Mouse (Mus musculus) inflammation-experienced regulatory T-cells, adult 6 months (primary cell): ENCODE data around the gene Erbb4. TPM values are rescaled to one million over a fixed set of nuclear protein-coding genes. Genes with fewer than 3 reads are reported as not detected.

Experiments used
- ATAC-seq: one replicate; pipeline ENCODE4 v1.8.0; 2017
- polyA plus RNA-seq, 3 experiments: library from polyadenylated mRNA; unstranded; fragments of 100-300 nt; shearing (Covaris generic); gene quantifications; one replicate each; pipeline ENCODE4 v1.2.1; 2017

Erbb4 gene
- polyA plus RNA-seq, 3 experiments from 2014 or later, result not detected

GRCm38 (mm10) chr1:68503873-68504272 is 604.0 kb downstream of the Erbb4 start:
- no peak for ATAC-seq

GRCm38 (mm10) chr1:68501561-68501960 is 606.3 kb downstream of the Erbb4 start:
- no peak for ATAC-seq

GRCm38 (mm10) chr1:68466390-68466960 is 641.4 kb downstream of the Erbb4 start:
- no peak for ATAC-seq

DNA sequence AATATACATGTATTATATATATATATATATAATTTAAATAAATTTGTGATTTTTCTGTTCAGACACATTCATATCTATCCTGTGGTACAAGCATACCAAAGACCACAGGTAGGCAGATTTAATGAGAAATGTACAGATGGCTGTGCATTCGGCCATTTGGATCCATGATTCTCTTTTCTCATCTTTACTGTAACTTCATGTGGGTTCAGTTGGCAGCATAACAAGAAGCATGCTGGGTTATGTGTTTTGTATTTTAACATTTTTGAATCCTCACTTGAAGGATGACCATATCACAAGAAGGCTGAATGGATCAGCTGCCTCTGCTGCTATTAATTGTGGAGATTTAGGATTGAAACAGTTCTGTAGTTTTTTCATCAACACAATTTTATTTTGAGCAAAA is 656.6 kb downstream of the Erbb4 start:
- ATAC-seq, result no peak

- ATAC-seq, result no peak
These were observed 683.4 kb downstream of the Erbb4 start for GRCm38 (mm10) chr1:68424336-68424983.

- ATAC-seq, result no peak
These were observed 706.7 kb downstream of the Erbb4 start for GRCm38 (mm10) chr1:68401204-68401603.

DNA sequence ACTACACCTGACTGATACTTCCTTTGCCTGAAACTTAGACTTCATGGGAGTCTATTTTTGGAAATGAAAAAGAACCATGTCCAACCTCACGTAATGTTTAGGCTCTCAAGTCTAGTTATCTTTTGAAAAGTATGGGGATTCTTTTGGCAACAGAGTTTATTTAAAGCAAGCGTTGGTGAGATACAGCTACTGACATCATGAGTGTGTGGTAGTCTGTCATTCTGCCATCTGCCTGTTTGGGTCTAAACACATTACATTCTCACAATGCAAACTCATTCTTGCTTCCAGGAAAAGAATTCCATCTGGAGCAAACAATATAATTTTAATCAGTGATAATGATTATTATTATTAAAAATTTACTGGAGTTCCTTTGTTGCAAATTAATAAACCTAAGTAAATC is 736.3 kb downstream of the Erbb4 start:
- ATAC-seq, result no peak

DNA sequence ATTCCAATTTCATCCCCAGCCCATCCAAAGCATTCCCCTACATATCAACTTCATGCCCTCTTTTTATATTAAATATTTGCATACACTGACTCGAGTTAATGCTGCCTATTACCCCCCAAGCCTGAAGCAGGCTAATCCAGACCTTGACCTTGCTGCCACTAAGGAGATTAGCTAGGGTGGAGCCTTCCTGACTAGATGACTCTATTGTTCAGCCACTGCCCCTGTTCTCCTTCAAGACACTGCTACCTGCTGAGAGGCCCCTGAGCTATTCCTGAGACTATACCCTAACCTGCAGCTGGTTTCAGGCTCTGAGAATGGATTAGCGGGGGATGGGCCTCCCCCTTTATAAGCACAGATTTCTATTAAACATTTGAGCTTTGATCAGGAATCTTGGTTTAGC is 774.1 kb downstream of the Erbb4 start:
- no peak for ATAC-seq

GRCm38 (mm10) chr1:68305813-68306212 is 802.0 kb downstream of the Erbb4 start:
- no peak for ATAC-seq

GRCm38 (mm10) chr1:68284443-68284842 is 823.4 kb downstream of the Erbb4 start:
- no peak for ATAC-seq

DNA sequence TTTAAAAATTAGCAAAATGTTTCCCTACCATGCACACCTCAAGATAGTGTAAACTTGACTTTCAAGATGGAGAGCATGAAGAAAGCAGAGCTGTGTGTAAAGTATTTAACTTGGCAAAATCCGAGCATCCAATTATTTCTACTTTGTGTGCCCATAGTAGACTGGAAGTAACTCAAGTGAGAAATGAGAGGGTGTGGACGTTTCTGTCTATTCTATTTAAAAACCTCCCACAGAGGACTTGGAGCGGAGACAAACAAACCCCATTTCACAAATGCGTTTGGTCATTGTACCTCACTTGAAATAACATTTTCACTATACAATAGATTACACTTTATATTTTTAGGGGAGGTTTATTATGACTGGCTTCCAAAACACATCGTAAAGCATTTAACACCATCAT is 832.0 kb downstream of the Erbb4 start:
- no peak for ATAC-seq

DNA sequence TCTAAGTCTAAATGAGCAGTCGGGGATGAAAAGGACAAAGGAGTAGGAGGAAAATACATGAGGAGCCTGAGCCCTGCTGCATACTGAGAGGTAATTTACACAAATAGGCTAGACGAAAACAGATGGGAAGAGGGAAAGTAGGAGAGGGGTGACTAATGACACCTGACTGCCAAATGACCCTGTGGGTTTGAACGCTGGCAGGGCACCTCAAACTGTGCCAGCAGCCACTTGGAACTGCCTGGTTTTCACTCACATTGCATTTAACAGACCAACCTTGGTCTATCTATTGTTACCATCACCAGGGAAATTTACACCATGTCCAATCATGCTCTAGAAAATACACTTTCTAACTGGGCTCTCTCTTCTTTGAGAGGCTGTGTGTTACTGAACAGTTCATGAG is 929.3 kb downstream of the Erbb4 start:
- no peak for ATAC-seq

GRCm38 (mm10) chr1:68155253-68155652 is 952.6 kb downstream of the Erbb4 start:
- ATAC-seq, result no peak

- no peak for ATAC-seq
These were observed 957.3 kb downstream of the Erbb4 start for GRCm38 (mm10) chr1:68150572-68150971.

DNA sequence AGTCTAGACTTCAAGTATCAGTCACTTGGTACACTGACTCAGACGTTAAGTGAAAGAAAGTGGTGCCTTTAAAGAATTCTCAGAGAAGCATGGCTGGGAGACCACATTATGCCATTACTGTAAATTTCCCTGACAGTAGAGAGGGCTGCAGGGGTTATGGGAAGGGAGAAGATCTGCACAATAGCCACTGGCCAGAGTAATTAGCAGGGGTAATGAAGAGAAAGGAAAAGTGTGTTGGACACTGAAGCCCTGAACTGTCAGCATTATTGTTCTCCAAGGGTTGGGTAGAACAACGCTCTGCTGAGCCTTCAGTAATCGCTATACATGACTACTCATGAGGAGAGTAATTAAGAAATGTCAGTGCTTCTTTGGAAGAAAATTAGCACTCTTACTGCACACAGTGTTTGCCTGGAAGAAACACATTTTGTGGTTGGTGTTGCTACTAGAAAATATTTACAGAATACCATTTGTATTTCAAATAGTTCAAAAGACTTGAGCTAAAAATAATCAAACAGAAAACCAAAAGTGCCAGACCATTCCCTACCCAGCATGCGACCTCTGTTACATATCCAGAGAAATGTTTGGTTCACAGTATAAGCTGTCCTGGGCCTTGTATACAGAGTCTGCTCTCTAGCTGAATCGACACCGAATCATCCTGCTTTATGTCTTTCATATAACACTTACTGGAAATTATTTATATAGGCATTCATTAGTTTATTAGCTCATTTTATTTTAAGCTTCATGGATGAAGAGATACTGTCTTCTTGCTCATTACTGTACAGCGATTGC is 965.1 kb downstream of the Erbb4 start:
- ATAC-seq, result no peak

DNA sequence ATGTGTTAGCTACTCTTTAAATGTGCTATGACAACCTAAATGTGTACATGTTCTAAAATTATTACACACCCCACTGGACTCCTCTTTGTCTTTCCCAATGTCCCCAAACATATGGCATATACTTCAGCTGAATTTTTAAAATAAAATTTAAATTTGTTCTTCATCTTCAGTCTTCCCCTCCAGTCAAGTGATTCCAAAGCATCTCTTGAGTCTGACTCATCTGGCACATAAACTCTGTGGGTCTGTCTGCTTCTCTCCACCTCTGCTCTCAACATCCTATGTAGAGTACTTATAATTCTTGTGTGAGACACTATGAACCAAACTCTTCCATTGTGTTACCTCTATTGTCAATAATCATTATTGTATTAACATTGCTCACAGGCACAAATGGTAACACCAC is 972.9 kb downstream of the Erbb4 start:
- no peak for ATAC-seq

DNA sequence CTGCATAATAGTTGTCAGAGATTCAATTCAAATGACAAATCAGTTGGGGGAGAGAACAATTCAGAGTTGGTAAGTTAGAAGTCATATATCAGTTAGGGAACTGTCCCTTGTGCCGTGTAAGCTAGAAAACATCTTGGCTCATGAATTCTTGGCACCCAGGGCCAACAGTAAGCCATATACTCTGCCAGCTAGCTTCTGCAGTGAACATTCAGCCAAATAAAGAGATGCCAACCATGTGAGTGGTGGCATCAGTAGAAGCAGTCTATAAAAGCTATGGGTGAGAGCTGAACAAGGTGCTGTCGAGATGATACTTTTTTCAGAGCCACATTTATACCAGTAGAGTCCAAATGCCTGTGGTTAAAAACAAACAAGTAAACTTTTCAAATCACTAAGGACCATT is 973.4 kb downstream of the Erbb4 start:
- ATAC-seq, result no peak

GRCm38 (mm10) chr1:68123541-68123940 is 984.3 kb downstream of the Erbb4 start:
- no peak for ATAC-seq

DNA sequence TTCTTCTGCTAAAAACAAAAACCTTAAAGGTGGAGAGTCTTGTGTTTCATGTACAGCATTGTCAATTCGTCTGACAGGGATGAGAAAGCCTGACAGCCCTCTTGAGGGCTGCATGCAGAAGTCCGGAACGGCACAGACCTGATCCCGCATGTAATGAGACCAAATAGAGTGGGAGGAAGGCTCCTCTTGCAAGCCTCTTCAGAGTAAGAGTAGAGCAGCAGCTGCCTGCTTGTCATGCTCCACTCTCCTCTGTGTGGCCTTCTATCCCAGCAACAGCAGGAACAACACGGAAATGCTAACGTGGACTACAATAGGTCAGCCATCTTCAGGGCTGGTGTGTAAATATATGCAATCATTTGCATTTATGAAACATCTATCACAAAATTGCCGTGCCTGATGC is 987.5 kb downstream of the Erbb4 start:
- no peak for ATAC-seq

GRCm38 (mm10) chr1:68115721-68116120 is 992.1 kb downstream of the Erbb4 start:
- ATAC-seq, result no peak

DNA sequence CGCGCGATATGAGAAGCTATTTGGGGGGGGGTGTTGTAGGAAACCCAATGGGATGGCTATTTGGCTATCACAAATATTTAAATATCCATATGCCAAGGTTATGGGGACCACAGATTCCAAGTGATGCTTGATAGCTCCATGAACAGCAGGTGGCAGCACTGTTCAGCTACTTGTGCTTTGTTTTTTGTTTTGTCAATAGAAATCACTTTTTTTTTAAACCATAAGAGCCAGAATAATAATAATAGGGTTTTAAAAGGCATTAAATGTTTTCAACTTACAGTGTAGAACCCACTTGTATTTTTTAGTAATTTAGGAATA is 1001.4 kb downstream of the Erbb4 start:
- no peak for ATAC-seq

GRCm38 (mm10) chr1:68105834-68106542 is 1001.9 kb downstream of the Erbb4 start:
- no peak for ATAC-seq

GRCm38 (mm10) chr1:68089623-68090022 is 1018.2 kb downstream of the Erbb4 start:
- no peak for ATAC-seq

DNA sequence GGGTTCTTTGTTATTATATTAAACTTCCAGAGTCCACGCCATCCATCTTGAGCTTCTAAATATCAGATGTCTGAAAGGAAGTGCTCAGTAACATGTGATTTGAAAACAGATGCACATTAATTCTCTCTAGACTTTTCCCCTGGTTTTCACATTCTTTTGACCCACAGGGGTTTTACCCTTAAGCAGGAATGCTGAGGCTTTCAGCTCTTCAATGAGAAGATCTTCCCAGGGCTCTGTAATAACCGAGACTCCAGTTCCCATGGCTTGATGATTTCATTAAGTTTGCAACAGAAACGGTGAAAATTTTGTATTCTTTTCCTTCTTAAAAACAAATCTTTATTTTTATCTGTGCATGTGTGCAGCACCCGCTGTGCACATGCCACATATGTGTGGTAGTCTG is 1051.4 kb downstream of the Erbb4 start:
- ATAC-seq, result no peak
